Comparison of ENCODE assay signal across 11 mouse cellular contexts in genomic region chr11:84701319-84702175, GRCm38 (mm10).
DNase-seq lines count a peak whose midpoint lies in the region; ATAC-seq and TF ChIP-seq lines count a peak whose summit lies in the region.
"Had no signal": no experiment of that assay in that cellular context is flagged by ENCODE, and none has a peak within 500 bp of the region (broad histone marks: within the 10 kb centered on the region; RNA-seq: fewer than 3 reads in every experiment).

No protein-coding gene starts in this region.

- no peaks in the 10 kb centered on the region for H3K36me3 ChIP-seq in kidney, postnatal 0 days (ENCODE audit: insufficient read depth, low read length)
- no peaks in the 10 kb centered on the region for H3K36me3 ChIP-seq in kidney, embryonic 14.5 days (ENCODE audit: control insufficient read depth, insufficient read depth, low read length)
- H3K36me3 ChIP-seq in hindbrain, embryonic 15.5 days = no peaks in the 10 kb centered on the region
- H3K36me3 ChIP-seq in midbrain, embryonic 16.5 days (ENCODE audit: control insufficient read depth, insufficient read depth, low read length) = no peaks in the 10 kb centered on the region

- no peak overlapping the region for H3K27ac ChIP-seq in kidney, postnatal 0 days
- H3K27ac ChIP-seq in kidney, embryonic 14.5 days (ENCODE audit: low read depth, low read length) = no peak overlapping the region
- peak overlapping the region; percentile 34; the same call in 1 of the 2 replicates for H3K27ac ChIP-seq in hindbrain, embryonic 15.5 days (replicated peaks)
- H3K27ac ChIP-seq in midbrain, embryonic 16.5 days (ENCODE audit: low read length) = peak overlapping the region; percentile 70
- H3K27ac ChIP-seq: macrophage had no signal

- DNase-seq in kidney, postnatal 0 days (ENCODE audit: low spot score) = no peak
- peak; percentile 41 for DNase-seq in embryo, embryonic 9.5 days (ENCODE audit: extremely low spot score)
- no peak for DNase-seq in cerebellum, postnatal 36 days
- no peak for DNase-seq in kidney, postnatal 25 days
- no peak for DNase-seq in yolk sac, embryonic 10.5 days (ENCODE audit: low spot score)
- DNase-seq: cerebellum, adult 11-12 months; heart, postnatal 4 days had no signal

- H3K4me1 ChIP-seq in kidney, postnatal 0 days (replicated peaks; ENCODE audit: insufficient read depth, low read length) = no peaks in the 10 kb centered on the region
- H3K4me1 ChIP-seq in kidney, embryonic 14.5 days (ENCODE audit: control insufficient read depth, insufficient read depth, low read length) = peaks cover 10% of the 10 kb centered on the region
- peaks cover 25% of the 10 kb centered on the region for H3K4me1 ChIP-seq in hindbrain, embryonic 15.5 days (replicated peaks)
- peaks cover 25% of the 10 kb centered on the region for H3K4me1 ChIP-seq in midbrain, embryonic 16.5 days (ENCODE audit: control insufficient read depth, insufficient read depth, low read length)

- H3K4me2 ChIP-seq in kidney, postnatal 0 days (ENCODE audit: low read length) = peak overlapping the region; percentile 13; the same call in 1 of the 2 replicates
- no peak overlapping the region; the same call in 1 of the 2 replicates for H3K4me2 ChIP-seq in kidney, embryonic 14.5 days (replicated peaks; ENCODE audit: low read depth, low read length)
- H3K4me2 ChIP-seq in hindbrain, embryonic 15.5 days = peak overlapping the region; percentile 37
- peak overlapping the region; percentile 46 for H3K4me2 ChIP-seq in midbrain, embryonic 16.5 days (ENCODE audit: low read length)

- H3K4me3 ChIP-seq in kidney, postnatal 0 days (replicated peaks; ENCODE audit: low read depth, low read length) = no peak overlapping the region
- H3K4me3 ChIP-seq in kidney, embryonic 14.5 days (ENCODE audit: low read length) = no peak overlapping the region
- H3K4me3 ChIP-seq in hindbrain, embryonic 15.5 days = no peak overlapping the region
- H3K4me3 ChIP-seq in midbrain, embryonic 16.5 days (ENCODE audit: low read depth, low read length) = no peak overlapping the region

- no peak overlapping the region for H3K9ac ChIP-seq in kidney, postnatal 0 days (ENCODE audit: low read depth, low read length)
- H3K9ac ChIP-seq in kidney, embryonic 14.5 days (ENCODE audit: low read depth, low read length) = no peak overlapping the region
- H3K9ac ChIP-seq in hindbrain, embryonic 15.5 days = peak overlapping the region; percentile 8; the same call in 1 of the 2 replicates
- H3K9ac ChIP-seq in midbrain, embryonic 16.5 days (ENCODE audit: low read depth, low read length) = peak overlapping the region; percentile 36; the same call in 1 of the 2 replicates

- TF ChIP-seq CTCF in kidney, postnatal 0 days (IDR thresholded peaks at IDR 0.05; ENCODE audit: low read depth) = no peak

- no peaks in the 10 kb centered on the region for H3K9me3 ChIP-seq in kidney, postnatal 0 days (replicated peaks; ENCODE audit: low read length)
- no peaks in the 10 kb centered on the region for H3K9me3 ChIP-seq in kidney, embryonic 14.5 days (ENCODE audit: control insufficient read depth, low read length)
- no peaks in the 10 kb centered on the region for H3K9me3 ChIP-seq in hindbrain, embryonic 15.5 days
- H3K9me3 ChIP-seq in midbrain, embryonic 16.5 days (replicated peaks; ENCODE audit: control insufficient read depth, low read length, poor library complexity, severe bottlenecking) = no peaks in the 10 kb centered on the region

- H3K27me3 ChIP-seq in kidney, postnatal 0 days (ENCODE audit: insufficient read depth, low read length) = 0 out of 2 replicates have a peak, but pooled peaks cover 9% of the 10 kb centered on the region
- no peaks in the 10 kb centered on the region for H3K27me3 ChIP-seq in kidney, embryonic 14.5 days (ENCODE audit: control insufficient read depth, insufficient read depth, low read length)
- no peaks in the 10 kb centered on the region for H3K27me3 ChIP-seq in hindbrain, embryonic 15.5 days
- H3K27me3 ChIP-seq in midbrain, embryonic 16.5 days (ENCODE audit: control insufficient read depth, insufficient read depth, low read depth, low read length) = peaks cover 4% of the 10 kb centered on the region; the same call in 1 of the 2 replicates

- WGBS in kidney, postnatal 0 days = 14% methylated on average over 28 of the region's 28 CpGs
- WGBS in kidney, embryonic 14.5 days = 11% methylated on average over 28 of the region's 28 CpGs
- WGBS in hindbrain, embryonic 15.5 days = 7% methylated on average over 28 of the region's 28 CpGs
- WGBS in midbrain, embryonic 16.5 days = 4% methylated on average over 28 of the region's 28 CpGs

- no peak for ATAC-seq in kidney, postnatal 0 days (replicated peaks; ENCODE audit: low FRiP score, low read depth)
- ATAC-seq in kidney, embryonic 14.5 days (ENCODE audit: low FRiP score, low TSS enrichment) = no peak
- peak; percentile 52; the same call in 1 of the 2 replicates for ATAC-seq in hindbrain, embryonic 15.5 days (ENCODE audit: low FRiP score, low read depth)
- peak; percentile 64; the same call in 1 of the 2 replicates for ATAC-seq in midbrain, embryonic 16.5 days

Comparison
In these comparisons a context has a peak if more than half of its experiments do, and no peak if none do; other contexts are left out.
1. ATAC-seq: peak in hindbrain, embryonic 15.5 days (single experiment) and midbrain, embryonic 16.5 days (single experiment); none in kidney, postnatal 0 days (single experiment) and kidney, embryonic 14.5 days (single experiment).
2. H3K27ac ChIP-seq: peak in hindbrain, embryonic 15.5 days (single experiment) and midbrain, embryonic 16.5 days (single experiment); none in kidney, postnatal 0 days (single experiment) and kidney, embryonic 14.5 days (single experiment).
3. H3K9ac ChIP-seq: peak in hindbrain, embryonic 15.5 days (single experiment) and midbrain, embryonic 16.5 days (single experiment); none in kidney, postnatal 0 days (single experiment) and kidney, embryonic 14.5 days (single experiment).